Mouse (Mus musculus): ENCODE measurements at regions not wholly inside any gene's neighbourhood (a gene's known extent, or its start where the extent isn't known, plus 50 kb on each side); places are given as distances from the start of the nearest gene placed in this dataset.

DNA sequence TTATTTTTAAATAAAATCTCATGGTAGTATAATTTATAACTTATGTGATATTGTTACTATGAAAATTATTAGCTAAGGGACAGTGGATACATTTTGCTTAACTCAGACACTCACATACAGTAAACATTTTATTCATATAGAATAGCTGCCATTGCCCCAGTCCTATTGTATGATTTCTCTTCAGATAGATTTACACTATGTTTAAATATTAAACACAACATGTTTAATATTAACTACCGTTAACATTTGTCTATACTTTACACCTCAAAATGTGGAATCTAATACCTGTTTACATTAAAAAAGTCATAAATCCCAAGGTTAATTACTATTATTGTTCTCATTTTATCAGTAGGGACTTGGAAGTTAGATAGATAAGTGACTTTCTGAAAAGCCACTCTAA, 734.8 kb upstream of the Adgra3 start:
- no peak for TF ChIP-seq CTCF (IDR thresholded peaks at IDR 0.05; ENCODE audit: borderline replicate concordance, insufficient read depth, low read depth, low read length)
- no peak for TF ChIP-seq POLR2A (IDR thresholded peaks at IDR 0.05; ENCODE audit: borderline replicate concordance, insufficient read depth, low read length)

Data from cerebellum, adult 2 months (tissue).